Mouse (Mus musculus) gastrocnemius, postnatal 4 days (tissue): Measurements from ENCODE around the gene Gm9767. TPM values are rescaled to one million over a fixed set of nuclear protein-coding genes. Genes with fewer than 3 reads are reported as not detected.
A peak's percentile ranks its signal among the peaks of the same experiment; 100 is the strongest.

Experiments
- DNase-seq, 2 experiments: peaks; one replicate each; pipeline ENCODE4 v3.0.0; 2021 to 2022; ENCODE audit warnings: low spot score in 2 of 2, mixed read lengths in 2 of 2
- long read RNA-seq, 2 experiments: library from polyadenylated mRNA; stranded (forward); transcript quantifications; one replicate each; pipeline ENCODE4 v2.0.0; 2021
- total RNA-seq, 2 experiments: library from RNA; stranded (reverse); gene quantifications; 2 replicates each; pipeline ENCODE4 v1.2.3; 2021

Gm9767 gene
- not detected for total RNA-seq
- long read RNA-seq, experiment 1, result 0 reads
- long read RNA-seq, experiment 2, result 0 reads

GRCm38 (mm10) chr10:26077671-26078481 is at the start of gene Gm9767:
Gene Gm9767 (plus strand): TSS chr10:26078255.
- peak in 1 of 2 experiments; percentile 21 for DNase-seq

- no peak for DNase-seq
Measured at GRCm38 (mm10) chr10:26034931-26035330, 43.1 kb upstream of the Gm9767 start.

GRCm38 (mm10) chr10:26051177-26051576 is 26.9 kb upstream of the Gm9767 start:
- DNase-seq, result no peak

- no peak for DNase-seq
Measured at GRCm38 (mm10) chr10:26059662-26060307, 18.3 kb upstream of the Gm9767 start.

- no peak for DNase-seq
Measured at GRCm38 (mm10) chr10:26063071-26063470, 15.0 kb upstream of the Gm9767 start.

GRCm38 (mm10) chr10:26071986-26072385 is 6.1 kb upstream of the Gm9767 start:
- DNase-seq, result no peak

- DNase-seq, result no peak
Measured at GRCm38 (mm10) chr10:26076949-26077348, 1.1 kb upstream of the Gm9767 start.

- DNase-seq, result peak; percentile 50 to 56
Measured at GRCm38 (mm10) chr10:26078521-26079142, 577 bp downstream of the Gm9767 start, which contains the start of gene Tmem200a. Gene Tmem200a (minus strand): TSS chr10:26079052.

- no peak for DNase-seq
Measured at GRCm38 (mm10) chr10:26079678-26080077, 1.6 kb downstream of the Gm9767 start.

- no peak for DNase-seq
Measured at GRCm38 (mm10) chr10:26082081-26082480, 4.0 kb downstream of the Gm9767 start.

- no peak for DNase-seq
Measured at GRCm38 (mm10) chr10:26103330-26103982, 25.4 kb downstream of the Gm9767 start.

- DNase-seq, result no peak
Measured at GRCm38 (mm10) chr10:26114409-26114808, 36.4 kb downstream of the Gm9767 start.

- DNase-seq, result no peak
Measured at GRCm38 (mm10) chr10:26119067-26119821, 41.2 kb downstream of the Gm9767 start.

- no peak for DNase-seq
Measured at GRCm38 (mm10) chr10:26119822-26120183, 41.7 kb downstream of the Gm9767 start.

Other genes with a start within 250 kb of the Gm9767 start
- gene Tmem200a, start 797 bp downstream of the Gm9767 start, total RNA-seq, result 1 to 10 TPM; 1.8 to 2.4 TPM
- not detected for gene Samd3, start 151.5 kb downstream of the Gm9767 start, total RNA-seq